8 mouse cellular contexts compared by ENCODE assay signal in genomic region chr7:45741777-45742176, GRCm38 (mm10). TPM values are rescaled to one million over a fixed set of nuclear protein-coding genes. Genes with fewer than 3 reads are reported as not detected.
A peak's percentile ranks its signal among the peaks of the same experiment; 100 is the strongest.
DNase-seq lines count a peak whose midpoint lies in the region; ATAC-seq and TF ChIP-seq lines count a peak whose summit lies in the region.

No protein-coding gene starts in this region.

- no peak for DNase-seq in kidney, postnatal 0 days (ENCODE audit: low spot score)
- DNase-seq in kidney, adult 9 months: no peak
- DNase-seq in lung, postnatal 25 days (ENCODE audit: low spot score): peak; percentile 39
- DNase-seq in thymus, postnatal 14 days: peak; percentile 65
- DNase-seq in urinary bladder, adult 18-20 months (ENCODE audit: low spot score in 2 of 2): no peak
- no peak for DNase-seq in ovary, postnatal 14 days (ENCODE audit: low spot score)

- no peaks in the 10 kb centered on the region for H3K36me3 ChIP-seq in kidney, postnatal 0 days (ENCODE audit: insufficient read depth, low read length)

- WGBS in kidney, postnatal 0 days: 38% methylated on average over 11 of the region's 11 CpGs

- H3K9ac ChIP-seq in kidney, postnatal 0 days (ENCODE audit: low read depth, low read length): no peak overlapping the region

- H3K4me2 ChIP-seq in kidney, postnatal 0 days (ENCODE audit: low read length): peak overlapping the region; percentile 38

- H3K4me3 ChIP-seq in kidney, postnatal 0 days (replicated peaks; ENCODE audit: low read depth, low read length): peak overlapping the region; percentile 20
- H3K4me3 ChIP-seq in bone marrow macrophage, adult 2 months (ENCODE audit: insufficient read depth, low read length): peak overlapping the region; percentile 65

- 0 out of 2 replicates have a peak, but pooled peaks have one; percentile 3 for TF ChIP-seq POLR2A in bone marrow macrophage, adult 2 months (IDR thresholded peaks at IDR 0.05; ENCODE audit: borderline replicate concordance, low read depth, low read length)

- no peak for ATAC-seq in kidney, postnatal 0 days (replicated peaks; ENCODE audit: low FRiP score, low read depth)
- ATAC-seq in hematopoietic stem cell, adult 5-6 weeks (replicated peaks in 1 of 2; ENCODE audit: insufficient read depth in 1 of 2, low FRiP score in 2 of 2, low TSS enrichment in 1 of 2, low read depth in 1 of 2, poor library complexity in 2 of 2, severe bottlenecking in 2 of 2): peak; percentile 74 to 87

- no peak for TF ChIP-seq CTCF in kidney, postnatal 0 days (IDR thresholded peaks at IDR 0.05; ENCODE audit: low read depth)
- TF ChIP-seq CTCF in bone marrow macrophage, adult 2 months (IDR thresholded peaks at IDR 0.05; ENCODE audit: low read depth, low read length): no peak

- no peaks in the 10 kb centered on the region for H3K9me3 ChIP-seq in kidney, postnatal 0 days (replicated peaks; ENCODE audit: low read length)

- H3K27me3 ChIP-seq in kidney, postnatal 0 days (ENCODE audit: insufficient read depth, low read length): no peaks in the 10 kb centered on the region

- H3K27ac ChIP-seq in kidney, postnatal 0 days: no peak overlapping the region
- peak overlapping the region; percentile 50 for H3K27ac ChIP-seq in bone marrow macrophage, adult 2 months (ENCODE audit: insufficient read depth, low read depth, low read length)

- 0 out of 2 replicates have a peak, but pooled peaks cover 6% of the 10 kb centered on the region for H3K4me1 ChIP-seq in kidney, postnatal 0 days (replicated peaks; ENCODE audit: insufficient read depth, low read length)
- peaks cover 7% of the 10 kb centered on the region; the same call in 1 of the 2 replicates for H3K4me1 ChIP-seq in bone marrow macrophage, adult 2 months (ENCODE audit: control insufficient read depth, insufficient read depth, low read length)

RNA-seq across cellular contexts. Expression of gene Spaca4, which starts 16.2 kb away (rescaled TPM):
- polyA plus RNA-seq in kidney, postnatal 0 days (2015; fragmentation: Nextera tagmentation; extraction: Ambion mirVana): not detected in 2 replicates
- polyA plus RNA-seq in bone marrow macrophage, adult 2 months (2012; ENCODE audit: insufficient read depth, insufficient read length, missing spikeins): not detected in 2 replicates
- total RNA-seq in hematopoietic stem cell, adult 5-6 weeks (2017): not detected in 2 replicates

RNA-seq across cellular contexts. Expression of gene Fam83e, which starts 20.8 kb away (rescaled TPM):
- polyA plus RNA-seq in kidney, postnatal 0 days (2015; fragmentation: Nextera tagmentation; extraction: Ambion mirVana): 0.23 and 0.28 TPM in 2 replicates
- not detected in 2 replicates for polyA plus RNA-seq in bone marrow macrophage, adult 2 months (2012; ENCODE audit: insufficient read depth, insufficient read length, missing spikeins)
- total RNA-seq in hematopoietic stem cell, adult 5-6 weeks (2017): 0.79 and 1.8 TPM in 2 replicates

RNA-seq across cellular contexts. Expression of gene Sphk2, which starts 24.0 kb away (rescaled TPM):
- 20.8 and 22.3 TPM in 2 replicates for polyA plus RNA-seq in kidney, postnatal 0 days (2015; fragmentation: Nextera tagmentation; extraction: Ambion mirVana)
- polyA plus RNA-seq in bone marrow macrophage, adult 2 months (2012; ENCODE audit: insufficient read depth, insufficient read length, missing spikeins): 51.2 and 56.1 TPM in 2 replicates
- total RNA-seq in hematopoietic stem cell, adult 5-6 weeks (2017): 8.2 and 10.9 TPM in 2 replicates

RNA-seq across cellular contexts. Expression of gene Rpl18, which starts 26.5 kb away (rescaled TPM):
- polyA plus RNA-seq in kidney, postnatal 0 days (2015; fragmentation: Nextera tagmentation; extraction: Ambion mirVana): 1,049 and 1,142 TPM in 2 replicates
- 802 and 833 TPM in 2 replicates for polyA plus RNA-seq in bone marrow macrophage, adult 2 months (2012; ENCODE audit: insufficient read depth, insufficient read length, missing spikeins)
- total RNA-seq in hematopoietic stem cell, adult 5-6 weeks (2017): 1,764 and 1,816 TPM in 2 replicates

RNA-seq across cellular contexts. Expression of gene Dbp, which starts 36.9 kb away (rescaled TPM):
- 8.4 and 8.6 TPM in 2 replicates for polyA plus RNA-seq in kidney, postnatal 0 days (2015; fragmentation: Nextera tagmentation; extraction: Ambion mirVana)
- polyA plus RNA-seq in bone marrow macrophage, adult 2 months (2012; ENCODE audit: insufficient read depth, insufficient read length, missing spikeins): 85.2 and 85.6 TPM in 2 replicates
- total RNA-seq in hematopoietic stem cell, adult 5-6 weeks (2017): 11.5 and 25.3 TPM in 2 replicates

Comparison
In these comparisons a context has a peak if more than half of its experiments do, and no peak if none do; other contexts are left out.
1. DNase-seq: peak in lung, postnatal 25 days (single experiment) and thymus, postnatal 14 days (single experiment); none in kidney, postnatal 0 days (single experiment), kidney, adult 9 months (single experiment), urinary bladder, adult 18-20 months (0 of 2) and ovary, postnatal 14 days (single experiment).